Mouse (Mus musculus) MEL (cell line): ENCODE data around the gene Pla1a.

ENCODE experiments used
- CHD1 ChIP-seq: IDR thresholded peaks from 2 replicates; pipeline ENCODE4 v1.6.1; 2012; ENCODE audit warnings: low read depth, mild to moderate bottlenecking, inconsistent platforms, low read length, improper control_type of control experiment
- CHD2 ChIP-seq: IDR thresholded peaks from 2 replicates; pipeline ENCODE4 v1.6.1; 2011; ENCODE audit warnings: low read length, improper control_type of control experiment
- CTCF ChIP-seq, 3 experiments: IDR thresholded peaks in 2 of 3; conservative IDR thresholded peaks in 1 of 3; 2 replicates each; pipeline ENCODE4 v1.5.1; 2011 to 2012; ENCODE audit warnings: low read length in 3 of 3, low read depth in 2 of 3, mild to moderate bottlenecking in 2 of 3, improper control_type of control experiment in 1 of 3, inconsistent platforms in 1 of 3, mixed read lengths in 1 of 3, moderate library complexity in 1 of 3; ENCODE audit not compliant: control insufficient read depth in 1 of 3, insufficient read depth in 1 of 3, poor library complexity in 1 of 3, severe bottlenecking in 1 of 3
- POLR2A ChIP-seq, 2 experiments: IDR thresholded peaks; 2 replicates each; pipeline ENCODE4 v1.6.1; 2011 to 2012; ENCODE audit warnings: low read length in 2 of 2, mild to moderate bottlenecking in 2 of 2, control low read depth in 1 of 2, improper control_type of control experiment in 1 of 2, low read depth in 1 of 2, moderate library complexity in 1 of 2; ENCODE audit not compliant: control insufficient read depth in 1 of 2, insufficient read depth in 1 of 2, poor library complexity in 1 of 2
- ZKSCAN1 ChIP-seq: IDR thresholded peaks from 2 replicates; pipeline ENCODE4 v1.6.1; 2012; ENCODE audit warnings: low read depth, mild to moderate bottlenecking, inconsistent platforms, low read length, improper control_type of control experiment, moderate library complexity
- ZNF384 ChIP-seq: IDR thresholded peaks from 2 replicates; pipeline ENCODE4 v1.6.1; 2012; ENCODE audit warnings: low read depth, mild to moderate bottlenecking, inconsistent platforms, low read length, improper control_type of control experiment

DNA sequence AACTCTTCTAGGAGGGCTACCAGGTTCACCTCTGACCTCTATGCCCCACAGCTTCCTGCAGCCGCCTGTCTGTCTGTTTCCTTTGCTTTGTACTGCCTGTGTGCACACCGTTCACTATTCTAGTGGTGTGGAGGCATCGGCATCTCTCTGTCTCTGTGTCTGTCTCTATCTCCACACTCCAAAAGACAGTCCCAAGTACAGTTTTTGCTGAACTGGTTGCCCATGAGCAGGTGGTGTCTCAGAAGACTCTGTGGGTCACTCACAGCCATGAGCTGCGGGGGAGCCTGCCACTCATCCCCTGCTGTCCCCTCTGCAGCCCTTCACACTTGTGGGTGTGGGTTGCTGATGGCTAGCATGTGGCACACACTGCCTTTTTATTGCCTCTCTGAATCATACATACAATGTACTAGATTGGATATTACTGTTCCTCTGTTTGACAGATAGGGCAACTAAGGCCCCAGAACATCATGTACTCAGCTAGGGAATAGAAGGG, 62.9 kb downstream of the Pla1a start:
- TF ChIP-seq ZNF384 (no peak), CTCF (IDR thresholded peaks at IDR 0.05 in 2 of 3, conservative IDR thresholded peaks at IDR 0.05 in 1 of 3; ENCODE audit: control insufficient read depth in 1 of 3, insufficient read depth in 1 of 3, low read depth in 2 of 3, low read length in 3 of 3, poor library complexity in 1 of 3, severe bottlenecking in 1 of 3) (no peak), CHD1 (no peak), ZKSCAN1 (no peak), CHD2 (no peak), POLR2A (IDR thresholded peaks at IDR 0.05; ENCODE audit: control insufficient read depth in 1 of 2, insufficient read depth in 1 of 2, low read depth in 1 of 2, low read length in 2 of 2, poor library complexity in 1 of 2) (no peak)
